Mouse (Mus musculus) forebrain, embryonic 13.5 days (tissue): Measurements from ENCODE around the gene Man2a1. TPM values are rescaled to one million over a fixed set of nuclear protein-coding genes. Genes with fewer than 3 reads are reported as not detected.

ENCODE experiments used
- ATAC-seq: fragments of 200-750 bp; cut with Nextera tagmentation; 2 replicates; pipeline ENCODE4 v1.8.0; 2017
- H3K27ac ChIP-seq: fragments of 300-500 bp; sonication (generic); 2 replicates; pipeline ENCODE4 v1.5.1; 2015; ENCODE audit warnings: inconsistent platforms, mild to moderate bottlenecking, moderate library complexity
- H3K27me3 ChIP-seq: fragments of 300-500 bp; sonication (generic); 2 replicates; pipeline ENCODE4 v1.6.1; 2015; ENCODE audit warnings: mild to moderate bottlenecking, inconsistent platforms
- H3K36me3 ChIP-seq: fragments of 300-500 bp; sonication (generic); 2 replicates; pipeline ENCODE4 v1.6.1; 2015; ENCODE audit warnings: mild to moderate bottlenecking, inconsistent platforms; ENCODE audit not compliant: poor library complexity, severe bottlenecking
- H3K4me1 ChIP-seq: fragments of 300-500 bp; sonication (generic); 2 replicates; pipeline ENCODE4 v1.6.1; 2015; ENCODE audit warnings: inconsistent platforms
- H3K4me2 ChIP-seq: fragments of 300-500 bp; sonication (generic); 2 replicates; pipeline ENCODE4 v1.6.1; 2015; ENCODE audit warnings: inconsistent platforms, mild to moderate bottlenecking, moderate library complexity
- H3K4me3 ChIP-seq: fragments of 300-500 bp; sonication (generic); 2 replicates; pipeline ENCODE4 v1.5.1; 2015; ENCODE audit warnings: mild to moderate bottlenecking, inconsistent platforms
- H3K9ac ChIP-seq: fragments of 300-500 bp; sonication (generic); 2 replicates; pipeline ENCODE4 v1.6.1; 2015; ENCODE audit warnings: mild to moderate bottlenecking, inconsistent platforms
- H3K9me3 ChIP-seq: fragments of 300-500 bp; sonication (generic); replicated peaks from 2 replicates; pipeline ENCODE4 v1.6.1; 2016; ENCODE audit warnings: inconsistent platforms
- WGBS: fragments of 180-500 bp; shearing (Covaris S2); methylation state at CpG from one replicate; pipeline ENCODE4 v1.1.7; 2015; 5-methylcytosine and 5-hydroxymethylcytosine counted together
- polyA plus RNA-seq: library from polyadenylated mRNA; unstranded; fragments of >200 nt; fragmentation: Nextera tagmentation; extraction: Ambion mirVana; gene quantifications from 2 replicates; pipeline ENCODE4 v1.2.1, GENCODE M21; 2015

Man2a1 gene
- polyA plus RNA-seq, 1 experiment from 2014 or later: 3.2 TPM

GRCm38 (mm10) chr17:64643644-64644043 is 43.1 kb downstream of the Man2a1 start:
- no peak for ATAC-seq
- H3K36me3 ChIP-seq: no peaks in the 10 kb centered on the region
- H3K27ac ChIP-seq: no peak overlapping the region
- no peak overlapping the region for H3K4me3 ChIP-seq
- H3K27me3 ChIP-seq: no peaks in the 10 kb centered on the region
- 0 out of 2 replicates have a peak, but pooled peaks cover 6% of the 10 kb centered on the region for H3K4me1 ChIP-seq
- H3K4me2 ChIP-seq: no peak overlapping the region
- H3K9ac ChIP-seq: no peak overlapping the region
- whole genome bisulfite sequencing: 17% methylated on average over 7 of the region's 7 CpGs
- H3K9me3 ChIP-seq: no peaks in the 10 kb centered on the region

DNA sequence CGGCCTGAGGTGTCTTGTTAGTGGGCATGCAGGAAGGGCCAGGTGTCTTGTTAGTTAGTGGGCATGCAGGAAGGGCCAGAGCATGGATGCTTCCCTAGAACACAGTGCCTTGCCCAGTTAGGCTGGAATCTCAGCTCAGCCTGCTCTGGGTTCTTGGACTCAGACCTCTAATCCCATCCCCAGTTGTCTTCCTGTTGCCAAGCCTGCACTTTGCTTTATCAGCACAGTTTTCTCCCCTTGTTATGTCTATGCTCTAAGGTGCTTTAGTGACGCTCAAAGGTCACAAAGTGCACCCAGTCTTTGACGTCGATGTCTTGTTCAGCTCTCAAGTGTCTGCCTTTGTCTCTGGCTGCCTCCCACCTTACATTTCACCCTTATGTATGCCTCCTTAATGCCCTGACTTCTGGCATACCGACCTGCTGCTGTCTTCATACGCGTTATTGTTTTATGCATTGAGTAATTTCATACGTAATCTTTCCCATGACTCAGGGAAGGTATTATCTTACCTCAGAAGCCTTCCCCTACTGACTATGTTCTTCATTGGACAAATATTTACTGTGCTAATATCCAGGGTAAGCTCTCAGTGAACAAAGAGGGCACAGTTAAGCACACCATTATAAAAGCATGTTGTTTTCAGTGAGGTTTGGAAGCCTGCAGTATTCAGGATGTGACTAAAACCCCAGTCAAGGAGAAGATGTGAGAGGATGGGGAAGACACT is 44.5 kb downstream of the Man2a1 start:
- Histone ChIP-seq H3K9ac (no peak overlapping the region), H3K4me1 (0 out of 2 replicates have a peak, but pooled peaks cover 6% of the 10 kb centered on the region), H3K27ac (no peak overlapping the region), H3K4me3 (no peak overlapping the region), H3K4me2 (no peak overlapping the region), H3K36me3 (no peaks in the 10 kb centered on the region), H3K27me3 (no peaks in the 10 kb centered on the region), H3K9me3 (no peaks in the 10 kb centered on the region)
- ATAC-seq: no peak
- WGBS: 83% methylated on average over 8 of the region's 8 CpGs

GRCm38 (mm10) chr17:64647396-64647795 is 46.9 kb downstream of the Man2a1 start:
- H3K9ac ChIP-seq: no peak overlapping the region
- H3K4me1 ChIP-seq: 0 out of 2 replicates have a peak, but pooled peaks cover 6% of the 10 kb centered on the region
- no peak overlapping the region for H3K4me3 ChIP-seq
- peaks cover 9% of the 10 kb centered on the region for H3K36me3 ChIP-seq
- no peak for ATAC-seq
- 88% methylated on average over 9 of the region's 9 CpGs for WGBS
- no peak overlapping the region for H3K4me2 ChIP-seq
- peaks cover 3% of the 10 kb centered on the region; the same call in 1 of the 2 replicates for H3K9me3 ChIP-seq
- H3K27me3 ChIP-seq: no peaks in the 10 kb centered on the region
- no peak overlapping the region for H3K27ac ChIP-seq

- Histone ChIP-seq H3K4me2 (no peak overlapping the region), H3K27me3 (no peaks in the 10 kb centered on the region), H3K4me1 (no peaks in the 10 kb centered on the region), H3K9ac (no peak overlapping the region), H3K36me3 (peaks cover 23% of the 10 kb centered on the region), H3K4me3 (no peak overlapping the region), H3K27ac (no peak overlapping the region), H3K9me3 (peaks cover 7% of the 10 kb centered on the region; the same call in 1 of the 2 replicates)
- WGBS: 83% methylated on average over 9 of the region's 9 CpGs
- ATAC-seq: no peak
Measured at GRCm38 (mm10) chr17:64650702-64651101, 50.2 kb downstream of the Man2a1 start.

- Histone ChIP-seq H3K9ac (no peak overlapping the region), H3K4me3 (no peak overlapping the region), H3K27me3 (no peaks in the 10 kb centered on the region), H3K4me1 (no peaks in the 10 kb centered on the region), H3K27ac (no peak overlapping the region), H3K9me3 (peaks cover 7% of the 10 kb centered on the region; the same call in 1 of the 2 replicates), H3K36me3 (peaks cover 23% of the 10 kb centered on the region), H3K4me2 (no peak overlapping the region)
- WGBS: 81% methylated on average over 2 of the region's 2 CpGs
- ATAC-seq: no peak
Measured at GRCm38 (mm10) chr17:64653621-64654020, 53.1 kb downstream of the Man2a1 start.

- no peak for ATAC-seq
- WGBS: 90% methylated on average over 4 of the region's 4 CpGs
- no peak overlapping the region for H3K4me2 ChIP-seq
- H3K36me3 ChIP-seq: peaks cover 15% of the 10 kb centered on the region
- H3K27me3 ChIP-seq: no peaks in the 10 kb centered on the region
- no peaks in the 10 kb centered on the region for H3K9me3 ChIP-seq
- H3K4me1 ChIP-seq: no peaks in the 10 kb centered on the region
- no peak overlapping the region for H3K4me3 ChIP-seq
- H3K9ac ChIP-seq: no peak overlapping the region
- H3K27ac ChIP-seq: no peak overlapping the region
Measured at GRCm38 (mm10) chr17:64659682-64660081, 59.1 kb downstream of the Man2a1 start.

GRCm38 (mm10) chr17:64666518-64666917 is 66.0 kb downstream of the Man2a1 start:
- Histone ChIP-seq H3K4me3 (no peak overlapping the region), H3K27ac (no peak overlapping the region)
- WGBS: 91% methylated on average over 4 of the region's 4 CpGs

DNA sequence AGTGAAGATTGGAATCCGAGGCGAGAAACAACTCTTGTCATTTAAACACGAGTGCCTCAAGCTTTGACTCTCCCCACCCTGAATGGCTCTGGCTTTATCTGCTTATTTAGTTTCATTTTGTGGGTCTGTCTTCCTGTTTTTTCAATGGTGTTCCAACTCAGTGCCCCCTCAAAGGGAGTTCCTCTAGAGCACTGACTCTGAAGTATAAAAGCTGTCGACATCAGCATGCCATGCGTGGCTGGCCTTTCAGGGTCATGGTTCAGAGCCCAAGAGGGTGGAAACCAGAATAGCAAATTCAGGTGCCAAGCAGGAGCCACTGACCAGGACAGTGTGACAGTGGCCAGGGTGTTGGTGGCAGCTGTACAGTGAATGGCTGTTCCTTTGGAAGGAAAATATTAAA is 68.0 kb downstream of the Man2a1 start:
- Histone ChIP-seq H3K4me1 (no peaks in the 10 kb centered on the region), H3K4me3 (no peak overlapping the region), H3K27me3 (no peaks in the 10 kb centered on the region), H3K9ac (no peak overlapping the region), H3K27ac (no peak overlapping the region), H3K9me3 (no peaks in the 10 kb centered on the region), H3K36me3 (peaks cover 33% of the 10 kb centered on the region), H3K4me2 (no peak overlapping the region)
- ATAC-seq: no peak
- 46% methylated on average over 5 of the region's 5 CpGs for WGBS

More at GRCm38 (mm10) chr17:64666518-64666917, 66.0 kb downstream of the Man2a1 start:
- no peak overlapping the region for H3K9ac ChIP-seq
- no peaks in the 10 kb centered on the region for H3K4me1 ChIP-seq
- peaks cover 21% of the 10 kb centered on the region; the same call in 1 of the 2 replicates for H3K36me3 ChIP-seq
- no peaks in the 10 kb centered on the region for H3K27me3 ChIP-seq
- no peaks in the 10 kb centered on the region for H3K9me3 ChIP-seq
- no peak for ATAC-seq
- no peak overlapping the region for H3K4me2 ChIP-seq

DNA sequence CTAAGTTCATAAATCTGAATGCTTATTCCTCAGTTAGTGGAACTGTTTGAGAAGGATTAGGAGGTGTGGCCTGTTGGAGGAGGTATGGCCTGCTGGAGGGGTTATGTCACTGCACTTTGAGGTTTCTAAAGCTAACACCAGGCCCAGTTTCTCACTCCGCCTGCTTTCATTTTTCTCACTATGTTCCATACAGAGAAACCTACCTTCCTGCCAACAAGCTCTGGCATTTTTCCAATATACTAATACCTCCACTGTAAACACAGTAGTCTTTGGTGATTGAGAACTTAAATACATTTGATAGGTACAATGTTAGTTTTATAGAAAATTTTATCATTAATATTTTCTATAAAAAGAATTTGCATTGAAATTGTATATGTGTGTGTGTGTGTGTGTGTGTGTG is 73.9 kb downstream of the Man2a1 start:
- 80% methylated on average over 1 of the region's 1 CpGs for WGBS
- Histone ChIP-seq H3K9ac (no peak overlapping the region), H3K9me3 (no peaks in the 10 kb centered on the region; the same call in 1 of the 2 replicates), H3K4me2 (no peak overlapping the region), H3K4me3 (no peak overlapping the region), H3K27me3 (no peaks in the 10 kb centered on the region), H3K36me3 (peaks cover 40% of the 10 kb centered on the region), H3K4me1 (peaks cover 16% of the 10 kb centered on the region), H3K27ac (no peak overlapping the region)
- no peak for ATAC-seq

DNA sequence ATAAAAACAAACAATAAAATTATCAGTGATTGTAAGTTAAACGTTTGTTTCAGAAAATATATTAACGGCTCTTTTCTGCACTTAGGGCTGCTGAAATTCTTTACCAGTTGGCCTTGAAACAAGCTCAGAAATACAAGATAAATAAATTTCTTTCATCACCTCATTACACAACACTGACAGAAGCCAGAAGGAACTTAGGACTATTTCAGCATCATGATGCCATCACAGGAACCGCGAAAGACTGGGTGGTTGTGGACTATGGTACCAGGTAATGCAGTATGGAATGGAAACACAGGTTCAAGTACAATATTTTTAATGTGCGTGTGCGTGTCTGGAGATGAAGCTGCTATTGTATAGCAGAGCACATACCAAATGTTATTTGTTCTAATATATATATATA is 74.4 kb downstream of the Man2a1 start:
- Histone ChIP-seq H3K4me3 (no peak overlapping the region), H3K36me3 (peaks cover 34% of the 10 kb centered on the region), H3K9me3 (no peaks in the 10 kb centered on the region; the same call in 1 of the 2 replicates), H3K9ac (no peak overlapping the region), H3K4me2 (no peak overlapping the region), H3K27me3 (no peaks in the 10 kb centered on the region), H3K4me1 (peaks cover 16% of the 10 kb centered on the region), H3K27ac (no peak overlapping the region)
- 95% methylated on average over 6 of the region's 6 CpGs for WGBS
- no peak for ATAC-seq

- Histone ChIP-seq H3K36me3 (peaks cover 21% of the 10 kb centered on the region), H3K9ac (no peak overlapping the region), H3K9me3 (no peaks in the 10 kb centered on the region; the same call in 1 of the 2 replicates), H3K27me3 (no peaks in the 10 kb centered on the region), H3K27ac (peak overlapping the region; percentile 33), H3K4me2 (no peak overlapping the region), H3K4me3 (no peak overlapping the region), H3K4me1 (peaks cover 16% of the 10 kb centered on the region)
- WGBS: 45% methylated on average over 10 of the region's 10 CpGs
- peak; percentile 98 for ATAC-seq
Measured at GRCm38 (mm10) chr17:64676735-64677469, 76.4 kb downstream of the Man2a1 start.

GRCm38 (mm10) chr17:64681461-64681860 is 80.9 kb downstream of the Man2a1 start:
- Histone ChIP-seq H3K9ac (no peak overlapping the region), H3K4me2 (no peak overlapping the region), H3K9me3 (no peaks in the 10 kb centered on the region), H3K27ac (no peak overlapping the region), H3K36me3 (no peaks in the 10 kb centered on the region), H3K4me3 (no peak overlapping the region), H3K4me1 (peaks cover 15% of the 10 kb centered on the region), H3K27me3 (no peaks in the 10 kb centered on the region)
- no peak for ATAC-seq
- WGBS: 90% methylated on average over 3 of the region's 3 CpGs
